Mouse (Mus musculus) CD4-positive, CD25-positive, alpha-beta regulatory T cell, adult 2 months (primary cell): Measurements from ENCODE around the gene Dgkq.

ENCODE experiments used
- DNase-seq: peaks from one replicate; pipeline ENCODE4 v3.0.0-alpha.2; 2012; ENCODE audit warnings: low read depth, low spot score

Dgkq gene

DNA sequence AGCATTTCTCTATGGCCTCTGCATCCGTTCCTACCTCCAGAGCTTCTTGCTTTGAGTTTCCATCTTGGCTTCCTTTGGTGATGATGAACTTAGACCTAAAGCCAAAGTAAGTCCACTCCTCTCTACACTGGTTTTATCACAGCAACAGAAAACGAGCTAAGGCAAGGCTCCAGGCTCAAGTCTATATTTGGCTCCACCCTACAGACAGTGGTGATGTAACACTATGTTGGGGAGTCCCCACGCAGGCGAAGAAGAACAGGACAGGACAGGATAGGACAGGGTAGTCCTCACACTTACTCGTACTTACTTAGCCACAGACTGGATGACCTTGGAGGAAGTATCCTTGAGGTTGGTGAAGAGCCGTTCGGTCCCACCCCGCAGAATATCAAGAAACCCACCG lies 66.9 kb downstream of the Dgkq start:
- DNase-seq, result no peak

DNA sequence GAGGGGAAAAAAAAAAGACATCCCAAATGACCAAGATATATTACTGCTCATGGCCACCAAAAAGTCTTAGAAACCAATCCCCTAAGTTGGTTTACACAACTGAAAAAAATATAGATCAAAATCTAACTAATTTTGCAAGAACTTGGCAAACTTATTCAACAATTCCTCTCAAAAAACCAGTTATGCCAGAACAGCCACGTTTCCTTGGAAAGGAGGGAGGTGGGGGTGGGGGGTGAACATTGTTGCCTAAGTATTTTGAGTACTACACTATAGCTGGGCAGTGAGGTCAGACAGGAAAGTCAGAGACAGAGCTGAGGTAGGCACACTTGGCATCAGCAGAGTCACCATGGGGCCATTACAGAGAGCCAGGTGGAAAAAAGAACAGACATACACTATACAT lies 69.5 kb downstream of the Dgkq start:
- no peak for DNase-seq
